Mouse (Mus musculus) heart, embryonic 12.5 days (tissue): ENCODE measurements at regions not wholly inside any gene's neighbourhood (a gene's known extent, or its start where the extent isn't known, plus 50 kb on each side); places are given as distances from the start of the nearest gene placed in this dataset.

Experiments
- ATAC-seq: fragments of 200-750 bp; cut with Nextera tagmentation; 2 replicates; pipeline ENCODE4 v1.8.0; 2017; ENCODE audit warnings: moderate TSS enrichment, moderate library complexity; ENCODE audit not compliant: insufficient number of reproducible peaks, low FRiP score
- H3K27ac ChIP-seq: fragments of 300-500 bp; sonication (generic); 2 replicates; pipeline ENCODE4 v1.5.1; 2016; ENCODE audit warnings: mild to moderate bottlenecking, moderate library complexity; ENCODE audit not compliant: poor library complexity, severe bottlenecking
- H3K27me3 ChIP-seq: fragments of 300-500 bp; sonication (generic); replicated peaks from 2 replicates; pipeline ENCODE4 v1.6.1; 2016; ENCODE audit warnings: mild to moderate bottlenecking, moderate library complexity
- H3K36me3 ChIP-seq: fragments of 300-500 bp; sonication (generic); 2 replicates; pipeline ENCODE4 v1.6.1; 2016; ENCODE audit warnings: mild to moderate bottlenecking, moderate library complexity
- H3K4me1 ChIP-seq: fragments of 300-500 bp; sonication (generic); replicated peaks from 2 replicates; pipeline ENCODE4 v1.6.1; 2016; ENCODE audit warnings: mild to moderate bottlenecking
- H3K4me2 ChIP-seq: fragments of 300-500 bp; sonication (generic); 2 replicates; pipeline ENCODE4 v1.6.1; 2016; ENCODE audit warnings: mild to moderate bottlenecking, moderate library complexity
- H3K4me3 ChIP-seq: fragments of 300-500 bp; sonication (generic); 2 replicates; pipeline ENCODE4 v1.5.1; 2016; ENCODE audit warnings: mild to moderate bottlenecking
- H3K9ac ChIP-seq: fragments of 300-500 bp; sonication (generic); 2 replicates; pipeline ENCODE4 v1.6.1; 2016; ENCODE audit warnings: mild to moderate bottlenecking, moderate library complexity
- H3K9me3 ChIP-seq: fragments of 300-500 bp; sonication (generic); replicated peaks from 2 replicates; pipeline ENCODE4 v1.6.1; 2016; ENCODE audit warnings: mild to moderate bottlenecking, moderate library complexity
- WGBS: fragments of 180-500 bp; shearing (Covaris S2); methylation state at CpG from one replicate; pipeline ENCODE4 v1.1.7; 2016; 5-methylcytosine and 5-hydroxymethylcytosine counted together

DNA sequence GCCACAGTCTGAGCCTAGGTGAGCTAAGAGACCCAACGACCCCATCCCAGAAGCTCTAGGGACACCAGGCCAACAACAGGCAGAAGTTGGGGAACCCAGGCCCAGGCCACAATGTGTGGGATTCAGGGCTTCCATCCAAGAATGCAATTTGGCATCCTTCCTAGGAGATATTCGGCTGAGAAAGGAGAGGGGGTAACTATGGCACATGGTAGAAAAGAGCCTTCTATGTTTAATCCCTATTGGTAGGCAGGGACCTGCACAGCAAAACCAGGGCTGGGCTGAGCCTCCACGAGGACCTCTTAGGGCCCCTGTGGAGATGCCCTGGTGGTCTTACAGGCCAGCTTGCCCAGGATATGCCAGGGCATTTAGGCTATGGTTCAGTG, 71.8 kb downstream of the Zfp36l2 start:
- 71% methylated on average over 3 of the region's 3 CpGs for WGBS
- no peak overlapping the region for H3K4me2 ChIP-seq
- no peak overlapping the region for H3K27ac ChIP-seq
- no peaks in the 10 kb centered on the region for H3K27me3 ChIP-seq
- no peak overlapping the region for H3K9ac ChIP-seq
- no peaks in the 10 kb centered on the region for H3K36me3 ChIP-seq
- H3K4me3 ChIP-seq, result no peak overlapping the region
- no peak for ATAC-seq
- H3K9me3 ChIP-seq, result no peaks in the 10 kb centered on the region
- H3K4me1 ChIP-seq, result peaks cover 37% of the 10 kb centered on the region

GRCm38 (mm10) chr17:84115133-84115532, 72.6 kb downstream of the Zfp36l2 start:
- Histone ChIP-seq H3K9ac (no peak overlapping the region), H3K9me3 (no peaks in the 10 kb centered on the region), H3K27me3 (no peaks in the 10 kb centered on the region), H3K4me3 (no peak overlapping the region), H3K36me3 (no peaks in the 10 kb centered on the region), H3K4me1 (peaks cover 35% of the 10 kb centered on the region), H3K27ac (no peak overlapping the region), H3K4me2 (no peak overlapping the region)
- WGBS, result 74% methylated on average over 8 of the region's 8 CpGs
- no peak for ATAC-seq

- 72% methylated on average over 9 of the region's 9 CpGs for WGBS
- Histone ChIP-seq H3K9ac (0 out of 2 replicates have a peak overlapping the region, but pooled peaks have one; percentile 5), H3K4me1 (peaks cover 38% of the 10 kb centered on the region)
Measured at GRCm38 (mm10) chr17:84114279-84114994, 73.3 kb downstream of the Zfp36l2 start.

GRCm38 (mm10) chr17:84113608-84114278, 74.0 kb downstream of the Zfp36l2 start:
- H3K27me3 ChIP-seq, result no peaks in the 10 kb centered on the region
- H3K4me1 ChIP-seq, result peaks cover 38% of the 10 kb centered on the region
- H3K36me3 ChIP-seq, result no peaks in the 10 kb centered on the region
- 15% methylated on average over 8 of the region's 8 CpGs for WGBS
- H3K4me2 ChIP-seq, result no peak overlapping the region
- 0 out of 2 replicates have a peak overlapping the region, but pooled peaks have one; percentile 5 for H3K9ac ChIP-seq
- no peak overlapping the region for H3K27ac ChIP-seq
- no peaks in the 10 kb centered on the region for H3K9me3 ChIP-seq
- H3K4me3 ChIP-seq, result no peak overlapping the region
- peak; percentile 88 for ATAC-seq

More at GRCm38 (mm10) chr17:84114279-84114994, 73.3 kb downstream of the Zfp36l2 start:
- Histone ChIP-seq H3K4me2 (no peak overlapping the region), H3K27me3 (no peaks in the 10 kb centered on the region), H3K9me3 (no peaks in the 10 kb centered on the region), H3K36me3 (no peaks in the 10 kb centered on the region), H3K4me3 (no peak overlapping the region), H3K27ac (no peak overlapping the region)
- ATAC-seq, result no peak

DNA sequence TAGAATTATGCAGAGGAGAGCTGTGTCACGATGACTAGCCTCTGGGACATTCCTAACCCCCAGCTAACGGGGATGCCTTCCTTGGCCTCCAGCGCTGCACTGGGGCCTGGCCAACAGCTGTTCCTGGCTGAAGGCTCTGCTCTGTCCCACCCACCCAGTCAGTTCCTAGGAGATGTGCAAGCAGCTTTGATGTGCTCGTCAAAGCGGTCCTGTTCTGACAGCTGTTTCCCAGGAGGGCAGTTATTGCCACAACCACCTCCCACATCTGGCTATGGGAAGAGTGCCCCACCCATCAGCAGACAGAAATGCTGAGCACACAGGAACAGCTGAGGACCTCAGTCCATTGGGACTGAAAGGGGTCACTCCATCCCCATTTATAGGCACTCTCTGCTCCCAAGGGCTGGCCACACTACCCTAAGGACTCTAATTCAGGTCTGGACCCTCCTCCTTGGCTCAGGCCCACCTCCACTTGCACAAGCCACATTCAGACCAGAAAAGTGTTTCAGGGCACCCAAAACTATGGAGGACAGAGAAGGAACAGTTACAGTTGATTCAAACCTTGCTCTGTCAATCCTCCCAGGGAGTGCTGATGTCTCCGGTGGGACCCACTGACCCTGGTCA, 75.2 kb downstream of the Zfp36l2 start:
- no peaks in the 10 kb centered on the region for H3K27me3 ChIP-seq
- H3K27ac ChIP-seq, result no peak overlapping the region
- no peaks in the 10 kb centered on the region for H3K9me3 ChIP-seq
- no peak overlapping the region for H3K4me3 ChIP-seq
- no peak overlapping the region for H3K9ac ChIP-seq
- 43% methylated on average over 6 of the region's 6 CpGs for WGBS
- no peaks in the 10 kb centered on the region for H3K36me3 ChIP-seq
- no peak overlapping the region for H3K4me2 ChIP-seq
- H3K4me1 ChIP-seq, result peaks cover 29% of the 10 kb centered on the region
- ATAC-seq, result no peak

- ATAC-seq, result no peak
- no peak overlapping the region for H3K9ac ChIP-seq
Measured at GRCm38 (mm10) chr17:84111787-84112370, 75.9 kb downstream of the Zfp36l2 start.

GRCm38 (mm10) chr17:84110945-84111344, 76.8 kb downstream of the Zfp36l2 start:
- 85% methylated on average over 9 of the region's 9 CpGs for WGBS
- Histone ChIP-seq H3K9me3 (no peaks in the 10 kb centered on the region), H3K9ac (no peak overlapping the region), H3K4me3 (no peak overlapping the region), H3K27ac (no peak overlapping the region), H3K36me3 (no peaks in the 10 kb centered on the region), H3K27me3 (no peaks in the 10 kb centered on the region), H3K4me1 (peaks cover 32% of the 10 kb centered on the region), H3K4me2 (no peak overlapping the region)
- no peak for ATAC-seq

More at GRCm38 (mm10) chr17:84111787-84112370, 75.9 kb downstream of the Zfp36l2 start:
- 78% methylated on average over 10 of the region's 10 CpGs for WGBS
- peaks cover 32% of the 10 kb centered on the region for H3K4me1 ChIP-seq
- no peaks in the 10 kb centered on the region for H3K27me3 ChIP-seq
- no peak overlapping the region for H3K27ac ChIP-seq
- no peak overlapping the region for H3K4me2 ChIP-seq
- H3K4me3 ChIP-seq, result no peak overlapping the region
- no peaks in the 10 kb centered on the region for H3K36me3 ChIP-seq
- no peaks in the 10 kb centered on the region for H3K9me3 ChIP-seq

GRCm38 (mm10) chr17:84110000-84110695, 77.6 kb downstream of the Zfp36l2 start:
- no peaks in the 10 kb centered on the region for H3K36me3 ChIP-seq
- no peaks in the 10 kb centered on the region for H3K27me3 ChIP-seq
- H3K4me3 ChIP-seq, result no peak overlapping the region
- no peak for ATAC-seq
- WGBS, result 60% methylated on average over 9 of the region's 9 CpGs
- H3K4me1 ChIP-seq, result peaks cover 28% of the 10 kb centered on the region
- H3K9ac ChIP-seq, result no peak overlapping the region
- H3K4me2 ChIP-seq, result no peak overlapping the region
- H3K9me3 ChIP-seq, result no peaks in the 10 kb centered on the region
- no peak overlapping the region for H3K27ac ChIP-seq

DNA sequence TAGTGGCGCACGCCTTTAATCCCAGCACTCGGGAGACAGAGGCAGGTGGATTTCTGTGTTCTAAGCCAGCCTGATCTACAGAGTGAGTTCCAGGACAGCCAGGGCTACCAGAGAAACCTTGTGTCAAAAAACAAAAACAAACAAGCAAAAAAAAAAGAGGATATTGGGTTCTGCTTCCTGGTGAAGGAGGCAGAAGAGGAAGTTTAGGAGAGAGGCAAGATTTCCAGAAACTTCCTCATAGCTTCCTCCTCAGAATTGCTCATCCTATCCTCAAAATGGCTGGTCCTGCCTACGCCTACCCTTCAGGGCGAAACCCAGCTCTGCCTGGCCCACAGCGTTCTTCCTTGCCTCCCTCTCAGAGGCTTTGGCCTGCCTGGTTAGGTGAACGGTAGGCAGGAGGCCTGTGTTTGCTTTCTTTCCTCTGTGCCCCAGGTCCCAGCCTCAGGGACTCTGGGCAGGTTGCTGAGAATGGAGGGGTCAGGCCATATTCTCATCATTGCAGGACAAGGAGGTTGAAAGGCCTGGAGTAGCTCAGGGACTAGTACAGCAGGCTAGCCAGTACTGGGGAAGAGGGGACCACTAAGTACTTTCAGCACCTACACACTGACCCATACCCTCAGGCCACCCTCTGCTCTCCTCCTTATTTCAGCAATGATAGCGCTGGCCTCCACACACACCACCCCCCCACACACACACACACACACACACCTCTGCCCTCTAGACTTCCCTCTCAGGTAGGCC, 79.6 kb downstream of the Zfp36l2 start:
- H3K9me3 ChIP-seq, result no peaks in the 10 kb centered on the region
- no peak overlapping the region for H3K27ac ChIP-seq
- no peaks in the 10 kb centered on the region for H3K36me3 ChIP-seq
- no peak overlapping the region for H3K4me2 ChIP-seq
- no peak for ATAC-seq
- peaks cover 41% of the 10 kb centered on the region for H3K4me1 ChIP-seq
- WGBS, result 88% methylated on average over 8 of the region's 8 CpGs
- no peak overlapping the region for H3K4me3 ChIP-seq
- H3K9ac ChIP-seq, result no peak overlapping the region
- H3K27me3 ChIP-seq, result no peaks in the 10 kb centered on the region

DNA sequence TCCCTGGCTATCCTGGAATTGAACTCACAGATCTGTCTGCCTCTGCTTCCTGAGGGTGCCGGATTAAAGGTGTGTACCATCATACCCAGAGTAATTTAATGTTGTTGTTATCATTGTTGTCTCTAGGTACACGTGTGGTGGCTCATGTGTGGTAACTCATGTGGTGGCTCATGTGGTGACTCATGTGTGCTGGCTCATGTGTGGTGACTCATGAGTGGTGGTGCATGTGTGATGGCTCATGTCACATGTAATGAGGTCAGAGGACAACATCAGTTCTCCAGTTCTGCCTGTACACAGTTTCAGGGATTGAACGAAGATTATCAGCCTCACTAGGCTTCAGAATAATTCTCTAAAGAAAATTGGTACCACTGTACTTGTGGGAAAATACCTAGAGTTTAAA, 80.2 kb downstream of the Zfp36l2 start:
- Histone ChIP-seq H3K36me3 (no peaks in the 10 kb centered on the region), H3K9ac (no peak overlapping the region), H3K4me3 (no peak overlapping the region), H3K9me3 (no peaks in the 10 kb centered on the region), H3K27ac (no peak overlapping the region), H3K27me3 (no peaks in the 10 kb centered on the region), H3K4me1 (peaks cover 38% of the 10 kb centered on the region), H3K4me2 (no peak overlapping the region)
- no peak for ATAC-seq
- WGBS, result 74% methylated on average over 3 of the region's 3 CpGs
